Mouse (Mus musculus): Measurements from ENCODE around the gene Lrmda.

GRCm38 (mm10) chr14:23095158-23096016 is 1075.9 kb downstream of the Lrmda start:
- no peak for TF ChIP-seq CTCF (IDR thresholded peaks at IDR 0.05; ENCODE audit: extremely low read depth, insufficient read depth, low read length)
- TF ChIP-seq POLR2A (IDR thresholded peaks at IDR 0.05; ENCODE audit: extremely low read depth, insufficient read depth, low read length): no peak
